Mouse (Mus musculus) CH12.LX (cell line): ENCODE data around the gene Bri3bp. TPM values are rescaled to one million over a fixed set of nuclear protein-coding genes. Genes with fewer than 3 reads are reported as not detected.
A peak's percentile ranks its signal among the peaks of the same experiment; 100 is the strongest.

Source experiments
- DNase-seq: peaks from one replicate; pipeline ENCODE4 v3.0.0-alpha.2; 2013; ENCODE audit errors: extremely low read depth
- H3K27ac ChIP-seq: 2 replicates; pipeline ENCODE4 v1.5.1; 2012; ENCODE audit warnings: low read depth, mild to moderate bottlenecking, control low read depth, moderate library complexity; ENCODE audit not compliant: insufficient read depth
- H3K27me3 ChIP-seq: replicated peaks from 2 replicates; pipeline ENCODE3; 2012; ENCODE audit warnings: inconsistent platforms
- H3K36me3 ChIP-seq, 2 experiments: replicated peaks in 1 of 2; 2 replicates each; pipeline versions ENCODE3 to v1.6.1; 2012; ENCODE audit warnings: inconsistent platforms in 1 of 2, low read length in 1 of 2, mild to moderate bottlenecking in 1 of 2, mixed read lengths in 1 of 2, moderate library complexity in 1 of 2; ENCODE audit not compliant: control insufficient read depth in 1 of 2, insufficient read depth in 1 of 2
- H3K4me1 ChIP-seq, 2 experiments: 2 replicates each; pipeline ENCODE4 v1.6.1; 2012; ENCODE audit warnings: inconsistent platforms in 1 of 2, moderate library complexity in 1 of 2; ENCODE audit not compliant: insufficient read depth in 2 of 2, control insufficient read depth in 1 of 2
- H3K4me2 ChIP-seq: 2 replicates; pipeline ENCODE4 v1.6.1; 2012; ENCODE audit warnings: low read depth, mild to moderate bottlenecking, control low read depth; ENCODE audit not compliant: poor library complexity, insufficient read depth, severe bottlenecking
- H3K4me3 ChIP-seq, 3 experiments: fragments of 150-350 bp in 1 of 3; sonication (generic) in 1 of 3; replicated peaks in 1 of 3; 2 replicates each; pipeline versions ENCODE3 to v1.5.1; 2011 to 2012; ENCODE audit warnings: low read depth in 2 of 3, low read length in 2 of 3, mild to moderate bottlenecking in 2 of 3, moderate library complexity in 2 of 3, control low read depth in 1 of 3, improper control_type of control experiment in 1 of 3, inconsistent platforms in 1 of 3, mixed read lengths in 1 of 3; ENCODE audit not compliant: poor library complexity in 1 of 3
- H3K79me2 ChIP-seq: replicated peaks from 2 replicates; pipeline ENCODE4 v1.6.1; 2012; ENCODE audit warnings: mild to moderate bottlenecking, moderate library complexity; ENCODE audit not compliant: control insufficient read depth, poor library complexity, insufficient read depth, severe bottlenecking; ENCODE audit errors: extremely low read depth
- H3K9ac ChIP-seq: 2 replicates; pipeline ENCODE4 v1.6.1; 2012; ENCODE audit warnings: low read depth, mild to moderate bottlenecking, control low read depth, moderate library complexity; ENCODE audit not compliant: insufficient read depth
- H3K9me3 ChIP-seq: replicated peaks from 2 replicates; pipeline ENCODE3; 2012; ENCODE audit warnings: low read length, inconsistent platforms, mixed read lengths
- CHD2 ChIP-seq: IDR thresholded peaks from 2 replicates; pipeline ENCODE4 v1.6.1; 2011; ENCODE audit warnings: low read length, improper control_type of control experiment
- CTCF ChIP-seq, 2 experiments: IDR thresholded peaks in 1 of 2; conservative IDR thresholded peaks in 1 of 2; 2 replicates each; pipeline ENCODE4 v1.5.1; 2011 to 2012; ENCODE audit warnings: low read depth in 2 of 2, low read length in 2 of 2, improper control_type of control experiment in 1 of 2, inconsistent platforms in 1 of 2, mild to moderate bottlenecking in 1 of 2, moderate library complexity in 1 of 2
- ELF1 ChIP-seq: IDR thresholded peaks from 2 replicates; pipeline ENCODE4 v1.6.1; 2014; ENCODE audit warnings: low read depth, mild to moderate bottlenecking, inconsistent platforms, low read length, improper control_type of control experiment
- EP300 ChIP-seq: IDR thresholded peaks from 2 replicates; pipeline ENCODE4 v1.6.1; 2011; ENCODE audit warnings: low read length, improper control_type of control experiment
- GABPA ChIP-seq: IDR thresholded peaks from 2 replicates; pipeline ENCODE4 v1.6.1; 2012; ENCODE audit warnings: low read depth, low read length, improper control_type of control experiment, inconsistent platforms; ENCODE audit not compliant: insufficient replicate concordance
- IRF4 ChIP-seq: IDR thresholded peaks from 2 replicates; pipeline ENCODE4 v1.6.1; 2014; ENCODE audit warnings: low read depth, mild to moderate bottlenecking, inconsistent platforms, low read length, improper control_type of control experiment
- JUN ChIP-seq: IDR thresholded peaks from 2 replicates; pipeline ENCODE4 v1.6.1; 2011; ENCODE audit warnings: low read depth, mild to moderate bottlenecking, low read length, improper control_type of control experiment, moderate library complexity; ENCODE audit not compliant: insufficient read depth
- JUND ChIP-seq: conservative IDR thresholded peaks from 2 replicates; pipeline ENCODE4 v1.6.1; 2011; ENCODE audit warnings: low read depth, low read length, improper control_type of control experiment
- MAFK ChIP-seq: IDR thresholded peaks from 2 replicates; pipeline ENCODE4 v1.6.1; 2011; ENCODE audit warnings: low read length, improper control_type of control experiment; ENCODE audit not compliant: insufficient replicate concordance
- MAZ ChIP-seq: IDR thresholded peaks from 2 replicates; pipeline ENCODE4 v1.6.1; 2012; ENCODE audit warnings: low read depth, mild to moderate bottlenecking, inconsistent platforms, low read length, improper control_type of control experiment, moderate library complexity
- MEF2A ChIP-seq: IDR thresholded peaks from 2 replicates; pipeline ENCODE4 v1.6.1; 2014; ENCODE audit warnings: low read depth, mild to moderate bottlenecking, inconsistent platforms, low read length, improper control_type of control experiment, borderline replicate concordance
- MYC ChIP-seq: IDR thresholded peaks from 2 replicates; pipeline ENCODE4 v1.6.1; 2011; ENCODE audit warnings: low read depth, mild to moderate bottlenecking, improper control_type of control experiment, low read length
- NELFE ChIP-seq: IDR thresholded peaks from 2 replicates; pipeline ENCODE4 v1.6.1; 2011; ENCODE audit warnings: low read depth, low read length, improper control_type of control experiment
- NRF1 ChIP-seq: IDR thresholded peaks from 2 replicates; pipeline ENCODE4 v1.6.1; 2014; ENCODE audit warnings: low read depth, mild to moderate bottlenecking, inconsistent platforms, low read length, improper control_type of control experiment, moderate library complexity
- PAX5 ChIP-seq: IDR thresholded peaks from 2 replicates; pipeline ENCODE4 v1.6.1; 2012; ENCODE audit warnings: low read length, inconsistent platforms, mixed read lengths
- RAD21 ChIP-seq: IDR thresholded peaks from 2 replicates; pipeline ENCODE4 v1.6.1; 2011; ENCODE audit warnings: low read depth, mild to moderate bottlenecking, low read length, improper control_type of control experiment, moderate library complexity
- SMC3 ChIP-seq: IDR thresholded peaks from 2 replicates; pipeline ENCODE4 v1.6.1; 2011; ENCODE audit warnings: low read depth, low read length, improper control_type of control experiment
- TCF12 ChIP-seq: IDR thresholded peaks from 2 replicates; pipeline ENCODE4 v1.6.1; 2014; ENCODE audit warnings: low read depth, mild to moderate bottlenecking, inconsistent platforms, low read length, improper control_type of control experiment
- USF2 ChIP-seq: conservative IDR thresholded peaks from 2 replicates; pipeline ENCODE4 v1.6.1; 2011; ENCODE audit warnings: low read depth, low read length, improper control_type of control experiment
- ZC3H11A ChIP-seq: IDR thresholded peaks from 2 replicates; pipeline ENCODE4 v1.6.1; 2012; ENCODE audit warnings: low read depth, mild to moderate bottlenecking, inconsistent platforms, low read length, improper control_type of control experiment
- ZKSCAN1 ChIP-seq: IDR thresholded peaks from 2 replicates; pipeline ENCODE4 v1.6.1; 2012; ENCODE audit warnings: low read depth, inconsistent platforms, low read length, improper control_type of control experiment, borderline replicate concordance
- dilution Hi-C: fragments of 300-500 bp; cut with MboI; formaldehyde crosslinking; loops from 2 replicates; pipeline ENCODE4 v1.14.3; 2020; ENCODE audit warnings: low sequenced_read_pairs; ENCODE audit not compliant: extremely low pct_unique_long_range_greater_than_20kb, extremely low pct_ligation_motif_present
- in situ Hi-C: fragments of 300-500 bp; cut with MboI; formaldehyde crosslinking; loops from 3 replicates; pipeline ENCODE4 v1.14.3; 2019; ENCODE audit warnings: low sequenced_read_pairs, low pct_ligation_motif_present, low pct_unique_long_range_greater_than_20kb, mixed read lengths
- polyA plus RNA-seq: library from polyadenylated mRNA; unstranded; fragments of >175 nt; gene quantifications from 2 replicates; pipeline ENCODE4 v1.2.1, GENCODE M21; 2012; ENCODE audit warnings: low read depth; ENCODE audit not compliant: insufficient read length
- total RNA-seq, 2 experiments: library from RNA; depleted of rRNA; stranded (reverse); fragments of 300-350 nt in 1 of 2; fragments of >200 nt in 1 of 2; gene quantifications; 2 replicates each; pipeline ENCODE4 v1.2.3; 2012 to 2014

Bri3bp gene
- total and polyA plus RNA-seq, 3 experiments = 37.7 to 147 (median 49.6) TPM

DNA sequence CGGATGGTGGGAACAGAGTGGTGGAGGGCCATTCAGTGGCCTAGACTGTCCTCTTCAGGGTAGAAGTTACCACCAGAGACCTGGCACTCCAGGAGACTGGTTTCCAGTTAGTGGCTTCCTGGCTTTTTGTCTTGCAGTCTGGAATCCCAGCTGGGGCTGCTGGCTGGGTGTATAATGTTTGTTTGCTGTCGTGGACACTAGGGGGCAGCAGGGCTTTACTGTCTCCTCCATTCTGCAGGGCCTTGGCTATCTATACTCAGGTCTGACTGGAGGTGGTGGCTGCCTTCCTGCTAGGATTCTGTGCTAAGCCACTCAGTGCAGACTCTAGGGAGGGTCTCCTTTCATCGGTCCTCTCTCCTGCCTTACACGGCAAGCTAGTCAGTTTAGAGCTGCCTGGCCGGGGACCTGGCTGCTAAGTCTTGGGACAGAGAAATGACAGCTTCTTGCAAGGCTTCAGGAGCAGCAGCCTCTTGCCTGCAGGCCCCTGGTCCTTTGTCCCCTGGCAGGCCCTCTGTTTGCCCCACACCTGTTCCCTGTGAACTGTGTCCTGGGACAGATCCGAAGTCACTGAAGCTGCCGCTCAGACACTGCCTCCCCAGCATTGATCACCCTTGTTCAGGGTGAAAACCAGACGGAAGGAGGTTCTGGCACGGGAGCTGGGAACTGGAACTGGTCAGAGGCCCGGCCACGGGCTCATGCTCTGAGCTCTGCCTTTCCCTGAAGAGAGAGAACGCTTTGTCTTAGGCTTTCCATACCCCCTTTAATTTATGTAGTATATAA is 56.6 kb downstream of the Bri3bp start:
- in situ Hi-C loops = no loop called here
- Histone ChIP-seq H3K79me2 (no peaks in the 10 kb centered on the region), H3K4me2 (no peak overlapping the region), H3K4me3 (no peak overlapping the region), H3K4me1 (peaks cover 0 to 2% of the 10 kb centered on the region in 2 experiments; a peak in 2 of 4 replicates), H3K36me3 (peaks cover 17 to 80% of the 10 kb centered on the region in 2 experiments), H3K9ac (no peak overlapping the region), H3K9me3 (no peaks in the 10 kb centered on the region), H3K27me3 (no peaks in the 10 kb centered on the region), H3K27ac (no peak overlapping the region)
- peak; percentile 39 for TF ChIP-seq RAD21
- peak; percentile 52 to 68; a peak in 3 of 4 replicates for TF ChIP-seq CTCF (conservative IDR thresholded peaks at IDR 0.05 in 1 of 2, IDR thresholded peaks at IDR 0.05 in 1 of 2; ENCODE audit: low read depth in 2 of 2, low read length in 2 of 2)
- no peak for TF ChIP-seq MAFK
- TF ChIP-seq CHD2 = no peak
- peak; percentile 41 for TF ChIP-seq SMC3
- no peak for TF ChIP-seq PAX5
- peak; percentile 52 for DNase-seq
- dilution Hi-C loops = no loop called here

DNA sequence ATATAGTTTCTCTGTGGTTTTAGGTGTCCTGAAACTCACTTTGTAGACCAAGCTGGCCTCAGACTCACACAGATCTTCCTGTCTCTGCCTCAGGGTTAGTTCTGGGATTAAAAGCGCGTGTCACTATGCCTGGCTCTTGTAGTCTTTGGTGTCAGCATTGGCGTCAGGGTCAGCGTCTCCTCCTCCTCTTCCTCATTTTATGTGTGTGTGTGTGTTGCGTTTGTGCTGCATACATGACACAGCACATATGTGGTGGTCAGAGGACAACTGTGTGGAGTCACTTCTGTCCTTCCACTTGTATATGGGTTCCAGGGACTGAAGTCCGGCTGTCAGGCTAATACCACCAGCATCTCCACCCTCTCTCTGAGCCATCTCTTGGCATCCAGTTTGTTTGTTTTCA is 60.1 kb downstream of the Bri3bp start:
- Histone ChIP-seq H3K4me2 (no peak overlapping the region), H3K9ac (no peak overlapping the region), H3K27ac (no peak overlapping the region), H3K4me3 (no peak overlapping the region), H3K36me3 (peaks cover 25 to 85% of the 10 kb centered on the region in 2 experiments), H3K9me3 (no peaks in the 10 kb centered on the region), H3K4me1 (no peaks in the 10 kb centered on the region), H3K27me3 (no peaks in the 10 kb centered on the region), H3K79me2 (no peaks in the 10 kb centered on the region)
- in situ Hi-C loops = no loop called here
- TF ChIP-seq NELFE = no peak
- no peak for TF ChIP-seq MAFK
- TF ChIP-seq JUN = no peak
- no peak for TF ChIP-seq NRF1
- no peak for TF ChIP-seq TCF12
- no peak for TF ChIP-seq SMC3
- TF ChIP-seq MAZ = no peak
- TF ChIP-seq USF2 = no peak
- TF ChIP-seq EP300 = no peak
- no peak for TF ChIP-seq CHD2
- no peak for TF ChIP-seq MYC
- TF ChIP-seq ZKSCAN1 = no peak
- TF ChIP-seq JUND = no peak
- TF ChIP-seq ZC3H11A = no peak
- TF ChIP-seq IRF4 = no peak
- no peak for TF ChIP-seq MEF2A
- no peak for TF ChIP-seq ELF1
- TF ChIP-seq GABPA = no peak
- no peak for DNase-seq
- dilution Hi-C loops = no loop called here
